Mouse (Mus musculus): ENCODE data around the gene Fbln1. TPM values are rescaled to one million over a fixed set of nuclear protein-coding genes. Genes with fewer than 3 reads are reported as not detected.

Fbln1 gene
- polyA plus RNA-seq, 1 experiment from 2014 or later: 114 TPM

GRCm38 (mm10) chr15:85240086-85240485 is 34.3 kb downstream of the Fbln1 start:
- Histone ChIP-seq H3K9ac (ENCODE audit: low read depth, low read length) (no peak overlapping the region), H3K27me3 (ENCODE audit: insufficient read depth, low read length) (no peaks in the 10 kb centered on the region), H3K4me2 (ENCODE audit: low read length) (no peak overlapping the region), H3K9me3 (replicated peaks; ENCODE audit: low read length) (no peaks in the 10 kb centered on the region), H3K4me1 (replicated peaks; ENCODE audit: insufficient read depth, low read length) (0 out of 2 replicates have a peak, but pooled peaks cover 4% of the 10 kb centered on the region), H3K4me3 (replicated peaks; ENCODE audit: low read depth, low read length) (no peak overlapping the region), H3K27ac (no peak overlapping the region), H3K36me3 (ENCODE audit: insufficient read depth, low read length) (0 out of 2 replicates have a peak, but pooled peaks cover 17% of the 10 kb centered on the region)
- DNase-seq (ENCODE audit: low spot score) (no peak), ATAC-seq (replicated peaks; ENCODE audit: low FRiP score, low read depth) (no peak)
- 96% methylated on average over 4 of the region's 4 CpGs for WGBS
- TF ChIP-seq CTCF (IDR thresholded peaks at IDR 0.05; ENCODE audit: low read depth): no peak

DNA sequence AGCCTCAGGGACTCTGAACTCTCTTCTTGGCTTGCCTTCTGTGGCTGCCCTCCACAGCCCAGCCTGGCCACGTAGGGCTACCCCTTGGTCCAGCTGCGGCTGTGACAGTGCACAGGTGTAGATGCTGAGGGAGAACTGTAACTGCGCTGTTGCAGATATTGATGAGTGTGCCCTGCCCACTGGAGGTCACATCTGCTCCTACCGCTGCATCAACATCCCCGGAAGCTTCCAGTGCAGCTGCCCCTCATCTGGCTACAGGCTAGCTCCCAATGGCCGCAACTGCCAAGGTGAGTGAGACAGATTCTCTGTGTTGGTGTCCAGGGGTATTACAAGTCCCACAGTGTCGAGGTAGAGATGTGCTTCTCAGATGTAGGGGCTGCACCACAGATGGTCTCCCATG is 36.1 kb downstream of the Fbln1 start:
- WGBS: 92% methylated on average over 7 of the region's 7 CpGs
- 0 out of 2 replicates have a peak, but pooled peaks cover 4% of the 10 kb centered on the region for H3K4me1 ChIP-seq (replicated peaks; ENCODE audit: insufficient read depth, low read length)
- no peak for ATAC-seq (replicated peaks; ENCODE audit: low FRiP score, low read depth)
- no peak for DNase-seq (ENCODE audit: low spot score)
- TF ChIP-seq CTCF (IDR thresholded peaks at IDR 0.05; ENCODE audit: low read depth): no peak
- H3K9ac ChIP-seq (ENCODE audit: low read depth, low read length): no peak overlapping the region
- H3K27ac ChIP-seq: no peak overlapping the region
- no peak overlapping the region for H3K4me3 ChIP-seq (replicated peaks; ENCODE audit: low read depth, low read length)
- H3K27me3 ChIP-seq (ENCODE audit: insufficient read depth, low read length): no peaks in the 10 kb centered on the region
- no peaks in the 10 kb centered on the region for H3K9me3 ChIP-seq (replicated peaks; ENCODE audit: low read length)
- H3K36me3 ChIP-seq (ENCODE audit: insufficient read depth, low read length): 0 out of 2 replicates have a peak, but pooled peaks cover 20% of the 10 kb centered on the region
- no peak overlapping the region for H3K4me2 ChIP-seq (ENCODE audit: low read length)

- WGBS: 83% methylated on average over 13 of the region's 13 CpGs
- Histone ChIP-seq H3K27me3 (ENCODE audit: insufficient read depth, low read length) (no peaks in the 10 kb centered on the region), H3K36me3 (ENCODE audit: insufficient read depth, low read length) (0 out of 2 replicates have a peak, but pooled peaks cover 17% of the 10 kb centered on the region), H3K4me1 (replicated peaks; ENCODE audit: insufficient read depth, low read length) (no peaks in the 10 kb centered on the region), H3K4me3 (replicated peaks; ENCODE audit: low read depth, low read length) (no peak overlapping the region), H3K9ac (ENCODE audit: low read depth, low read length) (no peak overlapping the region), H3K27ac (no peak overlapping the region), H3K4me2 (ENCODE audit: low read length) (no peak overlapping the region), H3K9me3 (replicated peaks; ENCODE audit: low read length) (no peaks in the 10 kb centered on the region)
- ATAC-seq (replicated peaks; ENCODE audit: low FRiP score, low read depth) (no peak), DNase-seq (ENCODE audit: low spot score) (no peak)
- no peak for TF ChIP-seq CTCF (IDR thresholded peaks at IDR 0.05; ENCODE audit: low read depth)
Measured at GRCm38 (mm10) chr15:85244414-85245161, 38.8 kb downstream of the Fbln1 start.

- H3K4me1 ChIP-seq (replicated peaks; ENCODE audit: insufficient read depth, low read length): no peaks in the 10 kb centered on the region
- H3K27ac ChIP-seq: no peak overlapping the region
- H3K4me2 ChIP-seq (ENCODE audit: low read length): no peak overlapping the region
- no peak overlapping the region for H3K9ac ChIP-seq (ENCODE audit: low read depth, low read length)
- ATAC-seq (replicated peaks; ENCODE audit: low FRiP score, low read depth) (no peak), DNase-seq (ENCODE audit: low spot score) (no peak)
- TF ChIP-seq CTCF (IDR thresholded peaks at IDR 0.05; ENCODE audit: low read depth): no peak
- H3K9me3 ChIP-seq (replicated peaks; ENCODE audit: low read length): no peaks in the 10 kb centered on the region
- H3K36me3 ChIP-seq (ENCODE audit: insufficient read depth, low read length): 0 out of 2 replicates have a peak, but pooled peaks cover 11% of the 10 kb centered on the region
- H3K27me3 ChIP-seq (ENCODE audit: insufficient read depth, low read length): no peaks in the 10 kb centered on the region
- WGBS: 85% methylated on average over 5 of the region's 5 CpGs
- H3K4me3 ChIP-seq (replicated peaks; ENCODE audit: low read depth, low read length): no peak overlapping the region
Measured at GRCm38 (mm10) chr15:85245241-85246010, 39.7 kb downstream of the Fbln1 start.

GRCm38 (mm10) chr15:85246016-85246415 is 40.3 kb downstream of the Fbln1 start:
- no peak for TF ChIP-seq CTCF (IDR thresholded peaks at IDR 0.05; ENCODE audit: low read depth)
- Histone ChIP-seq H3K4me1 (replicated peaks; ENCODE audit: insufficient read depth, low read length) (no peaks in the 10 kb centered on the region), H3K27ac (no peak overlapping the region), H3K9ac (ENCODE audit: low read depth, low read length) (no peak overlapping the region), H3K4me3 (replicated peaks; ENCODE audit: low read depth, low read length) (no peak overlapping the region), H3K27me3 (ENCODE audit: insufficient read depth, low read length) (no peaks in the 10 kb centered on the region), H3K36me3 (ENCODE audit: insufficient read depth, low read length) (0 out of 2 replicates have a peak, but pooled peaks cover 12% of the 10 kb centered on the region), H3K9me3 (replicated peaks; ENCODE audit: low read length) (no peaks in the 10 kb centered on the region), H3K4me2 (ENCODE audit: low read length) (no peak overlapping the region)
- ATAC-seq (replicated peaks; ENCODE audit: low FRiP score, low read depth) (no peak), DNase-seq (ENCODE audit: low spot score) (no peak)
- 80% methylated on average over 5 of the region's 5 CpGs for WGBS

DNA sequence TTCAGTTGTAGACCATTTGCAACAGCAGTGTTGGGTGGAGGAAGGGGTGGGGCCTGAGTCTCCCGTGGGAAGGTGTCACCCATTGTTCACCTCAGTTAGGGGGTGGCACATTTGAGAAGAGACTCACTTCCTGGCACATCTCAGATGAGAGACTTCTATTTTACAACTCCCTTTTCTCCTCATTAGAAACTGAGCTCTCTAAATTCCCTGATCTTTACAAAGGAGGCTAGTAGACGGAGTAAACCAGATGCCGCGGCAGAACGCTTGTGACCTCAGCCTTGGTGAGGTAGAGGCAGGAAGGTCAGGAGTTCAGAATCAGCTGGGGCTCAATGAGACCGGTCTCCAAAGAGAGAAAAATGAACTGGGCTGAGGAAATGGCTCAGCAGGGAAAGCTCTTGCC is 41.2 kb downstream of the Fbln1 start:
- no peak overlapping the region for H3K4me3 ChIP-seq (replicated peaks; ENCODE audit: low read depth, low read length)
- no peaks in the 10 kb centered on the region for H3K4me1 ChIP-seq (replicated peaks; ENCODE audit: insufficient read depth, low read length)
- ATAC-seq (replicated peaks; ENCODE audit: low FRiP score, low read depth) (no peak), DNase-seq (ENCODE audit: low spot score) (no peak)
- no peaks in the 10 kb centered on the region for H3K27me3 ChIP-seq (ENCODE audit: insufficient read depth, low read length)
- H3K27ac ChIP-seq: no peak overlapping the region
- H3K9ac ChIP-seq (ENCODE audit: low read depth, low read length): no peak overlapping the region
- no peak overlapping the region for H3K4me2 ChIP-seq (ENCODE audit: low read length)
- no peak for TF ChIP-seq CTCF (IDR thresholded peaks at IDR 0.05; ENCODE audit: low read depth)
- H3K9me3 ChIP-seq (replicated peaks; ENCODE audit: low read length): no peaks in the 10 kb centered on the region
- H3K36me3 ChIP-seq (ENCODE audit: insufficient read depth, low read length): 0 out of 2 replicates have a peak, but pooled peaks cover 20% of the 10 kb centered on the region
- 47% methylated on average over 6 of the region's 6 CpGs for WGBS

Data from kidney, postnatal 0 days (tissue).